Mouse (Mus musculus) G1E-ER4 (cell line): Measurements from ENCODE around the gene Dazap1. TPM values are rescaled to one million over a fixed set of nuclear protein-coding genes. Genes with fewer than 3 reads are reported as not detected.

Experiments
- GATA1 ChIP-seq: IDR thresholded peaks from one replicate; pipeline ENCODE4 v1.8.0; 2012; ENCODE audit warnings: low read length, inconsistent platforms
- polyA plus RNA-seq: library from polyadenylated mRNA; stranded (reverse); fragments of >175 nt; gene quantifications from 2 replicates; pipeline ENCODE4 v1.2.3, GENCODE M21; 2012

The Dazap1 gene
- polyA plus RNA-seq: 512 and 653 TPM in 2 replicates

GRCm38 (mm10) chr10:80260642-80261584 is at the start of gene Dazap1, which contains the start of gene Gamt:
TSS of gene Dazap1 (plus strand) at chr10:80261486.
TSS of gene Gamt (minus strand) at chr10:80261012.
- TF ChIP-seq GATA1: no peak

DNA sequence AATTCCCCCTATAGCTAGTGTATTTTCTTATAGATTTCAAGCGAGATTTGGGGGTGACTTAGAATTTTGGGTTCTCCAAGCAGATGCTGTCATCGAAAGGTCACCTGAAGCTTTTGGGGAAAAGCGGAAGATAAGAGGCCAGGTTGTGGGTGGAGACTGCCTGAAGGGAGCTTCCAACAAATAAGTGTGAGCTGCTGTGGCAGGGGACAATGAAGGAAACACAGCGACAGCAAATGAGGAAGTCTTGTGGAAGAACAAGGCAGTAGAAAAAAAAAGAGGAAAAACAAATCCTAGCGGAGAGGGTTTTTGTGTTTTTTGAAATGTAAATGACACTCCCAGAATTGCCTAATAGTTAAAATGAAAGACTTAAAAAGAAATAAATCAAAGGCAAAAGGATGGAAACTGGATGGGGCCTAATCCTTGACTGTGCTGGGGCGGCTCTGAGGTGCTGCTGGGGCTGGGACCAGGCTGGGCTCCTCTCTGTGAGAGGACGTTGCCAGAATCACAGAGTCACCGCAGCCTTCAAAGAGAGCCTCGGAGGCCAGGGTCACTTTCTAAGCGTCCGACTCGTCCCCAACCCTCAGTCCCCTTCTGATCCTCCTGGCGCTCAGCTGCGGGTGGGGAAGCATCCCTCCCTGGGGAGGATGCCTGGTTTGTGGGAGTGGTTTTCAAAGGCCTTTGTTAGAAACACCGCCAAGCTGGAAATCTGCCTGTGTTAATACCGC is 46.1 kb upstream of the Dazap1 start:
- TF ChIP-seq GATA1: no peak

GRCm38 (mm10) chr10:80220676-80221075 is 40.6 kb upstream of the Dazap1 start:
- no peak for TF ChIP-seq GATA1

DNA sequence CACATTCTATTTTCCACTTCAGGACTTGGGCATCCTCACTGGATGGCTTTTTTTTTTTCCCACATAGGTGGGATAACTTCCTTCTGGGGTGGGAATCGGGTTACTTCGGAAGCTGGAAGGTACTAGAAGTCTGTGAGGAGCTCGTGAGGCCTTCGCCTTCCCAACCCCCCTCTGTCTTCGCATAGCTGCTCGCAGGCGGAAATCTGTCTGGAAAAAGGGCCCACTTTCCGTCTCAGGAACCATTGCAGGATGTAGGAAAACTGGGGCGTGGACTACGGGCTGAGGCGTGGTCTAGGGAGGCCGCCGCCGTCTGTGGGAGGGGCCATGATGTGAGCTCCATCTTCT is 35.2 kb upstream of the Dazap1 start:
- no peak for TF ChIP-seq GATA1

DNA sequence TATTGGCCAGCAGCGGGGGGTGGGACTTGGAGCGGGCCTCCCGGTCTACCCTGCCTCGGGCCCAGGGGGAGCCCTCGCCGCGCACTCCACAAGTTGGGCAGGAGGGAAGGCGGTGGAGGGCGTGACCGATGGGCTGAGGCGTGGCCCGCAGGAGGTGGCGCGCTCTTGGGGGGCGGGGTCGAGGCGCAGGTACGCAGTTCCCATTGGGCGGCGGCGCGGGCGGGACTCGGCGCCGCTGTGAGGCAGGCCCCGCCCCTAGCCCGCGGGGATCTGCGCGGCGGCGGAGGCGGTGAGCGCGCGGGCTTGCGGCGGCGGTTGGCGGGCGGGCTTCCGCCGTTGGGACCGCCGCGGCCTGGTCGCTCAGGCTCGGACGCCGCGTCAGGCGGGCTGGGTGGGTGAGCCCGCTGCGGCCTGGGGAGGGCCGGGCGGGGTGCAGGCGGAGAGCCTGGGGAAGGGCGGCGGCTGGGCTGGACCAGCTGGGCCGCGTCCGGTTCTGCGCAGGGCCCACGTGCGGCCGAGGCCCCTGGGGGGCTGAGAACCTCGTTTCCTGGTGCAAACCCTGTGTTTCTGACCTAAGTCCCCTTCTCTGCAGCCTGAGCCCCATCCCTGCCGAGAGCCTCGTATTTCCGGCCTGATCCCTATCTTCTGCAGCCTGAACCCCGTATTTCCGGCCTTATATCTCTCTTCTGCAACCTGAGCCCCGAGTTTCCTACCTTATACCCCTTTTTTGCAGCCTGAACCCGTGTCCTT is 34.7 kb upstream of the Dazap1 start, which contains the start of gene Mum1:
Mum1 (plus strand) TSS at position 19 of the 750 bp plus-strand sequence.
- TF ChIP-seq GATA1: no peak

GRCm38 (mm10) chr10:80227166-80227539 is 34.1 kb upstream of the Dazap1 start:
- TF ChIP-seq GATA1: no peak

DNA sequence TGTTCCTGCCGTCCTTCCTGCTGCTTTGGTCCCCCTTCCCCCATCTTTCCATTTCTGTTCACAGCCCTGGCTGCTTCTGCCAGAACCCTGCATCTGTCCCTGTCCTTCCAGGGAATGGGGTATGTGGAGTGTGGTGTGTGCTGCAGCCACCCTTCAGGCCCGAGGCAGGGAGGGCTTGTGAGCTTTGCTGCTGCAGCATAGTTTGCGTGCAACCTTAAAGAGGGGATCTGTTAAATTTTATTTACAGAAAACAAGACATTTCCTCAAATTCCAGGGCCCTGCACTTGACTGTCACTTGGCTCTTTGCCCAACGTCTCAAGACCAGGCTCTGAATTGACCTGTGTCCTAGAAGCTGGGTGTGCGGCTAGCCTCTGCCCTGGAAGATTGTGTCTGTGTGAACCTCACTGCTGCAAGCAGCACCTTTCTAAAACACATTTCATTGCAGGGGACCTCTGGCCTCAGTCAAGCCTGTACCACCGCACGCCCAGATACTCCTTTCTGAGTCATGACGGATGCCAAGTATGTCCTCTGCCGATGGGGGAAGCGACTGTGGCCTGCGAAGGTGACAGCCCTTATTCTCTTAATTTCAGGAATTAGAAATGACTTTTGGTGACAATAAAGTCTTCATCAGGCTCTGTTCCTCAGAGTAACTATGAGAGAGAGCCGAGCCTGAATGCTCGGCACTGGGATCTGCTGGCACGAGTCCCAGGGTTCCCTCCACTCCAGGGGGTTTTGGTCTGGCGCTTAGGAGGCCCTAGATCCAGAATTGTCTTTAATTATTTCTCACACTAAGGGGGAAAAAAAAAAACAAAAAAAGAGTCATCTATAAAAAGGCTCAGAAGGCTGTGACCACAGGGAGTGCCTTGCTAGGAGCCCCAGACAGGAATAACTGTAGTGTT is 33.2 kb upstream of the Dazap1 start:
- no peak for TF ChIP-seq GATA1

DNA sequence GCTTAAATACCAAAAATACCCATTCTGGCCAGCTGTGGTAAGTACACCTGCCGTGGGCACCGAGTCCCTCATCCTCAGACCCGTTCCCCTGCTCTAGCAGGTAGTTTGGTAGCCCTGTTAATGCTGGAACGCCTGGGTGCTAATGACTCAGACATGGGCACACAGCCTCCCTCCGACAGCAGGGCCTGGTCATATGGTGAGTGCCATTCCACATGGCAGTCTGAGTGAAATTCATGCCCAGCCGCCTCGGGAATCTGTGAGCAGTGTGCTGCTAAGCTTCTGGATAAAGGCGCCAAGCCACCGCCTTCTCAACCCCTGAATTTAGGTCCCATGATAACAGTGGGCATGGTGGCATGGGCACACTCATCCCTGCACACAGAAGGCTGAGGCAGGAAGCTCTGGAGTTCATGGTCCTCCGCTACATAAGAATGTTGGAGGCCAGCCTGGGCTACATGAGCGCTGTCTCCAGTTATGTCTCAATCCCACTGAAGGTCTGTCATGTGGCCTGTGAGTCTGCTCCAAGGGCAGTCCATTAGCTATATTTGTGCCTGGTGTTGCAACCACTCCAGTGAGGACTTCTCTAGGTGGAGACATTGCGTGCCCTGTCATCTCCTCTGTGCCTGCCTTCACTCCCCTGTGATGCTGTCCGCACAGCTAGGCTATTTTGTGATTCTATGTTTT is 25.0 kb upstream of the Dazap1 start:
- TF ChIP-seq GATA1: no peak

GRCm38 (mm10) chr10:80237020-80237419 is 24.3 kb upstream of the Dazap1 start:
- no peak for TF ChIP-seq GATA1

- TF ChIP-seq GATA1: no peak
Observed at GRCm38 (mm10) chr10:80238306-80238705, 23.0 kb upstream of the Dazap1 start.

GRCm38 (mm10) chr10:80239791-80240190 is 21.5 kb upstream of the Dazap1 start:
- no peak for TF ChIP-seq GATA1

DNA sequence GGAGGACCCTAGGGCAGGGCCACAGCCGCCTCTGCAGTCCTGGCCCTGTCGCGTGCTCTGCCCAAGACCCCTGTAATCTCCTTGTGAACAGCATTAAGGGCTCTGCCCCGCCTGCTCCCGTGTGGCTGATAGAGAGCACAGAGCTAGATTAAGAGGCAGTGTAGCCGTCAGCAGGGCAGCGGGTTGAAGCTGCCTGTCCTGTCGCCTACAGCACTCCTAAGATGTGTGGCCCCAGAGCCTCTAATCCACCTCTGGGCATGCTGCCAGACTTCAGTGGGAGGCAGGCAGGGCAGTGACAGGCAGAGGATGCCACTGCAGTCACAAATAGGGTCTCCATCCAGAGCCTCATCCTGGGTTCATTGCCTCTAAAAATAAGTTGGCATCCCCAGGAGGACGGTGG is 19.2 kb upstream of the Dazap1 start:
- no peak for TF ChIP-seq GATA1

DNA sequence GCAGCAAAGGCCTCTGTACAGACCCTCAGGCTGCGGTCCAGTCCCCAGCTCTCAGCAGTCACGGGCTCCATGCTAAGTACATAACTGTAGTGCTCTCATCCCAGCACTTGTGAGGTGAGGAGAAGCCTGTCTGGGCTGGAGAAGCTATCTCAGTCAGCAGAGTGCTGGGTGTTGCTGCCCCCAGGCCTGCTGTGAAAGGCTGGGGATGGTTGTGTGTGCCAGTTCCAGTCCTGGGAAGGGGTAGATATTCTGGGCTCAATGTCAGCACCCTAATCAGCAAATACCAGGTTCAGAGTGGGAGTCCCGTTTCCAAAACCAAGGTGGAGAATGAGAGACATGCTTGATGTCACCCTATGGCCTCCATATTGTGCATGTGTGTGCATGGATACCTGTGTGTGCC is 18.7 kb upstream of the Dazap1 start:
- no peak for TF ChIP-seq GATA1

DNA sequence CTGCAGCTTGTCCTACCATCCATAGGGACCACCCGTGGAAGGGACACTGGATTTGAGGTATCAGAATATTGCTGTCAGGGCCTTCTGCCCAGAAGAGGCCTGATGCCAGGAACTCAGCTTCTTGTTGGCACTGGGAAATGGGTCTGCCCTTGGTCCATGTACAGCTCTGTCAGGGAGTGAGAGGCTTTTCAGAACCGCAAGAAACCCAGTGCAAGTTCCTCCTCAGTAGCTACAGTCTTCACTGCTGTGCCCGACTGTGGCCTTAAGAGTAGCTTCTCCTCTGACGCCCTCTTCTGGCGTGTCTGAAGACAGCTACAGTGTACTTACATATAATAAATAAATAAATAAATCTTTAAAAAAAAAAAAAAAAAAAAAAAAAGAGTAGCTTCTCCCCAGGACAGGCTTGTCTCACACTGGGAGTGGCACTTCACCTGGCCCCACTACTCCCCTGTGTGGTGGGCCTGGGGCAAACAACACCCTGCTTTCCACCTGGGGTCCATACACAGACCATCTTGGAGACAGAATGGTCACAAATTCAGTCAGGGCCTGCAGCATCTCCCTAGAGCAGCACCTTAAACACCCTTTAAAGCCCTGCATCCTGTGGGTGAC is 16.4 kb upstream of the Dazap1 start:
- no peak for TF ChIP-seq GATA1
